Mouse (Mus musculus): ENCODE results near the gene Cd6. TPM values are rescaled to one million over a fixed set of nuclear protein-coding genes. Genes with fewer than 3 reads are reported as not detected.

Gene Cd6
- total and polyA plus RNA-seq, 3 experiments: 0.09 to 0.73 (median 0.17) TPM

- Histone ChIP-seq H3K27me3 (replicated peaks) (no peaks in the 10 kb centered on the region), H3K4me3 (replicated peaks in 1 of 3; ENCODE audit: low read depth in 2 of 3, low read length in 2 of 3, poor library complexity in 1 of 3) (no peak overlapping the region), H3K36me3 (replicated peaks in 1 of 2; ENCODE audit: control insufficient read depth in 1 of 2, insufficient read depth in 1 of 2, low read length in 1 of 2) (no peaks in the 10 kb centered on the region), H3K27ac (ENCODE audit: insufficient read depth, low read depth) (no peak overlapping the region), H3K4me1 (ENCODE audit: control insufficient read depth in 1 of 2, insufficient read depth in 2 of 2) (peaks cover 0 to 9% of the 10 kb centered on the region in 2 experiments; a peak in 1 of 4 replicates), H3K4me2 (ENCODE audit: insufficient read depth, low read depth, poor library complexity, severe bottlenecking) (no peak overlapping the region), H3K9me3 (replicated peaks; ENCODE audit: low read length) (no peaks in the 10 kb centered on the region), H3K79me2 (replicated peaks; ENCODE audit: control insufficient read depth, extremely low read depth, insufficient read depth, poor library complexity, severe bottlenecking) (no peaks in the 10 kb centered on the region), H3K9ac (ENCODE audit: insufficient read depth, low read depth) (no peak overlapping the region)
- no peak for DNase-seq (ENCODE audit: extremely low read depth)
- no peak for TF ChIP-seq JUND (conservative IDR thresholded peaks at IDR 0.05; ENCODE audit: low read depth, low read length)
- TF ChIP-seq SIN3A (IDR thresholded peaks at IDR 0.05; ENCODE audit: low read length): no peak
- no peak for TF ChIP-seq ZKSCAN1 (IDR thresholded peaks at IDR 0.05; ENCODE audit: borderline replicate concordance, low read depth, low read length)
- TF ChIP-seq MXI1 (IDR thresholded peaks at IDR 0.05; ENCODE audit: low read depth, low read length): no peak
- no peak for TF ChIP-seq EP300 (IDR thresholded peaks at IDR 0.05; ENCODE audit: low read length)
- no peak for TF ChIP-seq MEF2A (IDR thresholded peaks at IDR 0.05; ENCODE audit: borderline replicate concordance, low read depth, low read length)
- no peak for TF ChIP-seq MAX (IDR thresholded peaks at IDR 0.05; ENCODE audit: low read length)
- no peak for TF ChIP-seq JUN (IDR thresholded peaks at IDR 0.05; ENCODE audit: insufficient read depth, low read depth, low read length)
- TF ChIP-seq UBTF (IDR thresholded peaks at IDR 0.05; ENCODE audit: low read depth, low read length): no peak
- in situ Hi-C loops (cut with MboI; ENCODE audit: low pct_ligation_motif_present, low pct_unique_long_range_greater_than_20kb, low sequenced_read_pairs) (no loop called here), dilution Hi-C loops (cut with MboI; ENCODE audit: extremely low pct_ligation_motif_present, extremely low pct_unique_long_range_greater_than_20kb, low sequenced_read_pairs) (no loop called here)
These were observed 8.5 kb downstream of the Cd6 start for GRCm38 (mm10) chr19:10821319-10821718.

- Histone ChIP-seq H3K4me1 (ENCODE audit: control insufficient read depth in 1 of 2, insufficient read depth in 2 of 2) (peaks cover 0 to 9% of the 10 kb centered on the region in 2 experiments; a peak in 1 of 4 replicates), H3K4me3 (replicated peaks in 1 of 3; ENCODE audit: low read depth in 2 of 3, low read length in 2 of 3, poor library complexity in 1 of 3) (no peak overlapping the region), H3K79me2 (replicated peaks; ENCODE audit: control insufficient read depth, extremely low read depth, insufficient read depth, poor library complexity, severe bottlenecking) (no peaks in the 10 kb centered on the region), H3K9ac (ENCODE audit: insufficient read depth, low read depth) (peak overlapping the region; percentile 0; the same call in 1 of the 2 replicates), H3K27me3 (replicated peaks) (no peaks in the 10 kb centered on the region), H3K4me2 (ENCODE audit: insufficient read depth, low read depth, poor library complexity, severe bottlenecking) (peak overlapping the region; percentile 64), H3K9me3 (replicated peaks; ENCODE audit: low read length) (no peaks in the 10 kb centered on the region), H3K36me3 (replicated peaks in 1 of 2; ENCODE audit: control insufficient read depth in 1 of 2, insufficient read depth in 1 of 2, low read length in 1 of 2) (no peaks in the 10 kb centered on the region), H3K27ac (ENCODE audit: insufficient read depth, low read depth) (no peak overlapping the region)
- in situ Hi-C loops (cut with MboI; ENCODE audit: low pct_ligation_motif_present, low pct_unique_long_range_greater_than_20kb, low sequenced_read_pairs): no loop called here
- dilution Hi-C loops (cut with MboI; ENCODE audit: extremely low pct_ligation_motif_present, extremely low pct_unique_long_range_greater_than_20kb, low sequenced_read_pairs): no loop called here
- DNase-seq (ENCODE audit: extremely low read depth): no peak
- TF ChIP-seq HCFC1 (IDR thresholded peaks at IDR 0.05; ENCODE audit: low read depth, low read length): no peak
- 0 out of 2 replicates have a peak, but pooled peaks have one; percentile 7 for TF ChIP-seq USF2 (conservative IDR thresholded peaks at IDR 0.05; ENCODE audit: low read depth, low read length)
- TF ChIP-seq BHLHE40 (IDR thresholded peaks at IDR 0.05; ENCODE audit: low read depth, low read length): peak; percentile 31; the same call in 1 of the 2 replicates
- TF ChIP-seq MAX (IDR thresholded peaks at IDR 0.05; ENCODE audit: low read length): 0 out of 2 replicates have a peak, but pooled peaks have one; percentile 29
These were observed 11.5 kb downstream of the Cd6 start for GRCm38 (mm10) chr19:10818217-10818946.

All from CH12.LX (cell line).